Mouse (Mus musculus) ovary, postnatal 10 days (tissue): ENCODE measurements at regions not wholly inside any gene's neighbourhood (a gene's known extent, or its start where the extent isn't known, plus 50 kb on each side); places are given as distances from the start of the nearest gene placed in this dataset.

ENCODE experiments used
- DNase-seq: peaks from one replicate; pipeline ENCODE4 v3.0.0; 2022; ENCODE audit warnings: low spot score

DNA sequence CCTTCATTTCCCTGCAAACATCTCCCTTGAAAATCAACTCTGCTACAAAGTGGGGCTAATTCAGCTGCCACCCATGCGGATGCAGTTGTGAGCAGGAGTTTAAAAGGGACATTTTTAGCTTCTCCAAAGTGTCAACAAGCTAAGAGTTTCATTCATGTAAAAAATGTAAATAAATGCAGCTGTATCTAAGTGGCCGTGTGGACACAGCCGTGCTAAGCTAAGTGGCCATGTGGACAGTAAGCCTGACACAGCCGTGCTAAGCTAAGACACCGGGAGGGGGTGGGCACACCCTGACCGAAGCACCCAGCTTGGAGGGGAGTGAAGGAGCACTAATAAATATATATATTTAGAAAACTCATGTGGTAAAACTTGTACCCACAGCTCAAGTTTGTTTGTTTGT, 52.6 kb upstream of the Cnih3 start:
- DNase-seq: no peak

DNA sequence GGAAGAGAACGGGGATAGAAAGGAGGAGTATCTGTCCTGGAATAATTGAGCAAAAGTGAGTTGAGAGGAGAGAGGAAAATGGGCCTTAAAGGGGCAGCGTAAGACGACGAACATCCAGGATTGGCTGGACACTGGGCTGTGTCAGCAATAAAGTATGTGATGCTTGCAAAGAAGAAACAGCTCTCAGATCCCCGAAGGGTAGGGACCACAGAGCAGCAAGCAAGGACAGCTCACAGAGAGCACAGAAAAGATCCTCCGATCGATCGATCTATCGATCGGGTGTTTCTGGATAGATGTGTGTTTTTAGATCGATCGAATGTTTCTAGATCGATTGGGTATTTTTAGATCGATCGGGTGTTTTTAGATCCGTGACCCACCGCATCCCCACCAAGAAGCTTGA, 50.3 kb upstream of the Cnih3 start:
- DNase-seq: no peak
